Mouse (Mus musculus) skeletal muscle tissue, adult 2 months (tissue): Measurements from ENCODE around the gene Srsx.
"Not testable (repeated sequence)": the region's sequence is repeated elsewhere in the genome, so short reads cannot be mapped to it uniquely, and the experiment has no call there.

Source experiments
- DNase-seq: peaks from one replicate; pipeline ENCODE4 v3.0.0-alpha.2; 2012; ENCODE audit warnings: low read depth, low spot score

Gene Srsx

GRCm38 (mm10) chrX:123222381-123222780 lies at the start of gene Srsx:
Srsx (minus strand) TSS chrX:123222481.
- DNase-seq = not testable (repeated sequence)

GRCm38 (mm10) chrX:123246807-123247206 lies 24.5 kb upstream of the Srsx start, which contains the start of gene Gm17577:
Gm17577 (minus strand) TSS chrX:123246907.
- DNase-seq = not testable (repeated sequence)
